Mouse (Mus musculus): ENCODE data around the gene Slc17a1. TPM values are rescaled to one million over a fixed set of nuclear protein-coding genes. Genes with fewer than 3 reads are reported as not detected.

Slc17a1 gene
- polyA plus RNA-seq, 1 experiment from 2014 or later, result 15.2 TPM

GRCm38 (mm10) chr13:23925792-23926191 is 58.2 kb downstream of the Slc17a1 start:
- POLR2A ChIA-PET, result no interaction called here
- no peak for TF ChIP-seq CTCF (IDR thresholded peaks at IDR 0.05)
- H3K27me3 ChIP-seq, result peaks cover 11% of the 10 kb centered on the region
- in situ Hi-C loops (cut with MboI; ENCODE audit: low pct_unique_long_range_greater_than_20kb), result no loop called here
- ATAC-seq (no peak), DNase-seq (ENCODE audit: low read depth, low spot score) (no peak)
- CTCF ChIA-PET, result interaction anchor here (1.0 to 1.7 kb wide), 3 partner anchors 15 to 148 kb away, joined by 3 to 4 read pairs (median 4); no protein-coding TSS in a partner anchor

- DNase-seq (ENCODE audit: low read depth, low spot score) (no peak), ATAC-seq (no peak)
- no peak for TF ChIP-seq CTCF (IDR thresholded peaks at IDR 0.05)
- in situ Hi-C loops (cut with MboI; ENCODE audit: low pct_unique_long_range_greater_than_20kb), result no loop called here
- H3K27me3 ChIP-seq, result peaks cover 11% of the 10 kb centered on the region
- ChIA-PET POLR2A (no interaction called here), CTCF (interaction anchor here (1.4 kb wide), 1 partner anchor 14 kb away, joined by 3 read pairs; the partner anchor contains the start of gene Slc17a4)
These were observed 61.1 kb downstream of the Slc17a1 start for GRCm38 (mm10) chr13:23928637-23929036.

- POLR2A ChIA-PET, result no interaction called here
- no peak for ATAC-seq
- TF ChIP-seq CTCF (IDR thresholded peaks at IDR 0.05), result no peak
These were observed 62.9 kb downstream of the Slc17a1 start for GRCm38 (mm10) chr13:23930461-23930860.

GRCm38 (mm10) chr13:23930904-23931303 is 63.4 kb downstream of the Slc17a1 start:
- ATAC-seq (no peak), DNase-seq (ENCODE audit: low read depth, low spot score) (no peak)
- TF ChIP-seq CTCF (IDR thresholded peaks at IDR 0.05), result no peak
- peaks cover 7% of the 10 kb centered on the region for H3K27me3 ChIP-seq
- in situ Hi-C loops (cut with MboI; ENCODE audit: low pct_unique_long_range_greater_than_20kb), result no loop called here
- ChIA-PET POLR2A (no interaction called here), CTCF (no interaction called here)

More at GRCm38 (mm10) chr13:23930461-23930860, 62.9 kb downstream of the Slc17a1 start:
- in situ Hi-C loops (cut with MboI; ENCODE audit: low pct_unique_long_range_greater_than_20kb), result no loop called here
- CTCF ChIA-PET, result no interaction called here
- H3K27me3 ChIP-seq, result peaks cover 7% of the 10 kb centered on the region
- no peak for DNase-seq (ENCODE audit: low read depth, low spot score)

GRCm38 (mm10) chr13:23933421-23934210 is 66.1 kb downstream of the Slc17a1 start, which contains the start of gene Hist1h2ba:
Gene Hist1h2ba, minus strand, starts transcription at chr13:23934156.
- POLR2A ChIA-PET, result no interaction called here
- DNase-seq (ENCODE audit: low read depth, low spot score) (no peak), ATAC-seq (no peak)
- in situ Hi-C loops (cut with MboI; ENCODE audit: low pct_unique_long_range_greater_than_20kb), result no loop called here
- H3K27me3 ChIP-seq, result no peaks in the 10 kb centered on the region
- CTCF ChIA-PET, result interaction anchor here (1.6 kb wide), 1 partner anchor 11 kb away, joined by 3 read pairs; no protein-coding TSS in a partner anchor
- TF ChIP-seq CTCF (IDR thresholded peaks at IDR 0.05), result no peak

- ChIA-PET POLR2A (no interaction called here), CTCF (interaction anchor here (1.6 kb wide), 1 partner anchor 11 kb away, joined by 3 read pairs; no protein-coding TSS in a partner anchor)
- no peak for TF ChIP-seq CTCF (IDR thresholded peaks at IDR 0.05)
- no peak for ATAC-seq
- H3K27me3 ChIP-seq, result no peaks in the 10 kb centered on the region
- DNase-seq (ENCODE audit: low read depth, low spot score), result no peak
- in situ Hi-C loops (cut with MboI; ENCODE audit: low pct_unique_long_range_greater_than_20kb), result no loop called here
These were observed 66.6 kb downstream of the Slc17a1 start, which contains the start of gene Hist1h2aa for GRCm38 (mm10) chr13:23934211-23934520. Gene Hist1h2aa, plus strand, starts transcription at chr13:23934462.

GRCm38 (mm10) chr13:23938699-23939098 is 71.1 kb downstream of the Slc17a1 start:
- ChIA-PET CTCF (no interaction called here), POLR2A (no interaction called here)
- in situ Hi-C loops (cut with MboI; ENCODE audit: low pct_unique_long_range_greater_than_20kb), result no loop called here
- ATAC-seq (no peak), DNase-seq (ENCODE audit: low read depth, low spot score) (no peak)
- no peak for TF ChIP-seq CTCF (IDR thresholded peaks at IDR 0.05)
- no peaks in the 10 kb centered on the region for H3K27me3 ChIP-seq

GRCm38 (mm10) chr13:23940291-23940690 is 72.7 kb downstream of the Slc17a1 start:
- no peak for DNase-seq (ENCODE audit: low read depth, low spot score)

GRCm38 (mm10) chr13:23942861-23943260 is 75.3 kb downstream of the Slc17a1 start:
- POLR2A ChIA-PET, result no interaction called here
- no peak for DNase-seq (ENCODE audit: low read depth, low spot score)
- CTCF ChIA-PET, result no interaction called here
- no peak for TF ChIP-seq CTCF (IDR thresholded peaks at IDR 0.05)
- in situ Hi-C loops (cut with MboI; ENCODE audit: low pct_unique_long_range_greater_than_20kb), result no loop called here
- H3K27me3 ChIP-seq, result peaks cover 5% of the 10 kb centered on the region
- no peak for ATAC-seq

More at GRCm38 (mm10) chr13:23940291-23940690, 72.7 kb downstream of the Slc17a1 start:
- TF ChIP-seq CTCF (IDR thresholded peaks at IDR 0.05), result no peak
- CTCF ChIA-PET, result interaction anchor here (1.0 to 1.2 kb wide), 2 partner anchors 11 to 14 kb away, joined by 4 read pairs; no protein-coding TSS in a partner anchor
- no peak for ATAC-seq
- no peaks in the 10 kb centered on the region for H3K27me3 ChIP-seq
- in situ Hi-C loops (cut with MboI; ENCODE audit: low pct_unique_long_range_greater_than_20kb), result no loop called here
- POLR2A ChIA-PET, result no interaction called here

Other genes with a start within 250 kb of the Slc17a1 start
- gene Hist1h2be, start 246.6 kb upstream of the Slc17a1 start, polyA plus RNA-seq (2021), result 2.9 TPM
- gene Hist1h1e, start 245.2 kb upstream of the Slc17a1 start, polyA plus RNA-seq (2021), result 1.6 TPM
- gene Hist1h2ac, start 183.8 kb upstream of the Slc17a1 start, polyA plus RNA-seq (2021), result 0.92 TPM
- 60.2 TPM for gene Hist1h2bc, start 183.6 kb upstream of the Slc17a1 start, polyA plus RNA-seq (2021)
- gene Hist1h1t, start 171.9 kb upstream of the Slc17a1 start, polyA plus RNA-seq (2021), result 4.6 TPM
- 0.36 TPM for gene Hist1h4c, start 169.3 kb upstream of the Slc17a1 start, polyA plus RNA-seq (2021)
- gene Hfe, start 156.9 kb upstream of the Slc17a1 start, polyA plus RNA-seq (2021), result 5.8 TPM
- 245 TPM for gene Hist1h1c, start 128.9 kb upstream of the Slc17a1 start, polyA plus RNA-seq (2021)
- 0.73 TPM for gene Hist1h3c, start 122.1 kb upstream of the Slc17a1 start, polyA plus RNA-seq (2021)
- 0.41 TPM for gene Hist1h2bb, start 121.0 kb upstream of the Slc17a1 start, polyA plus RNA-seq (2021)
- 0.40 TPM for gene Hist1h2ab, start 116.6 kb upstream of the Slc17a1 start, polyA plus RNA-seq (2021)
- 0.65 TPM for gene Hist1h3b, start 115.5 kb upstream of the Slc17a1 start, polyA plus RNA-seq (2021)
- gene Hist1h4b, start 110.7 kb upstream of the Slc17a1 start, polyA plus RNA-seq (2021), result 2.0 TPM
- 0.13 TPM for gene Hist1h4a, start 106.5 kb upstream of the Slc17a1 start, polyA plus RNA-seq (2021)
- gene Hist1h3a, start 105.4 kb upstream of the Slc17a1 start, polyA plus RNA-seq (2021), result 0.18 TPM
- 1.2 TPM for gene Hist1h1a, start 104.1 kb upstream of the Slc17a1 start, polyA plus RNA-seq (2021)
- not detected for gene Trim38, start 97.8 kb upstream of the Slc17a1 start, polyA plus RNA-seq (2021)
- gene Slc17a2, start 60.8 kb upstream of the Slc17a1 start, polyA plus RNA-seq (2021), result not detected
- 0.06 TPM for gene Slc17a3, start 28.3 kb upstream of the Slc17a1 start, polyA plus RNA-seq (2021)
- 0.22 TPM for gene Slc17a4, start 47.3 kb downstream of the Slc17a1 start, polyA plus RNA-seq (2021)
- not detected for gene Hist1h2ba, start 66.4 kb downstream of the Slc17a1 start, polyA plus RNA-seq (2021)
- not detected for gene Hist1h2aa, start 66.7 kb downstream of the Slc17a1 start, polyA plus RNA-seq (2021)
- gene Scgn, start 123.5 kb downstream of the Slc17a1 start, polyA plus RNA-seq (2021), result 0.21 TPM

All from Patski (cell line).